Mouse (Mus musculus) pancreas, adult 10 weeks (tissue): Measurements from ENCODE around the gene Dpf3. TPM values are rescaled to one million over a fixed set of nuclear protein-coding genes. Genes with fewer than 3 reads are reported as not detected.

Source experiments
- polyA plus RNA-seq: library from polyadenylated mRNA; stranded (reverse); fragments of 350-450 nt; fragmentation: Illumina TruSeq; extraction: RNeasy Lipid Tissue Mini Kit (QIAGEN cat#74804); gene quantifications from one replicate; pipeline ENCODE4 v1.2.3, GENCODE M21; 2015; ENCODE audit warnings: low read depth, low replicate concordance; ENCODE audit not compliant: insufficient read depth

Dpf3 gene
- 0.96 TPM for polyA plus RNA-seq

DNA sequence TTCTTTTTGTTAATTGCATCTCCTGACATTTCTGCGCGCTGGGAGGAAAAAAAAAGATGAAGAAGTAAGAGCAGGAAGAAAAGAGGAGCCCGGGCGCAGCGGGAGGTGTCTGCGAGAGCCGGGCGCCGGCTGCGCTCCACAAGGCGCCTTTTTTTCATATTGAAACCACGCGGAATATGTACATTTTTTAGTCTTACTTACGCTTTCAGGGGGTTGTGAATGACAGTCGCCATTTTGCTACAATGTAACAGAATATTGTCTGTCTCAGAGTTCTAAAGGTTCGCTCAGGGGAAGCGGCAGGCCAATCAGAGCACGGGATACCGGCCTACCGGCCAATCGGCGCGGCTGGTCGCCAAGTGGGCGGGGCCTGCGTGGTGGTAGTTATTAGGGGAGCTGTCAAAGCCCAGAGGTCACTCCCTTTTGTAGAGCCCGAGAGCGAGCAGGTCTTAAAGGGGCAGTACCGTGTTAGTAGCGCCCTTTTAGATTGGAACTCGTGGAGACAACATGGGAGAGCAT, at the start of gene Dpf3:
Gene Dpf3, minus strand, starts transcription at position 241 of the 516 bp plus-strand sequence.

DNA sequence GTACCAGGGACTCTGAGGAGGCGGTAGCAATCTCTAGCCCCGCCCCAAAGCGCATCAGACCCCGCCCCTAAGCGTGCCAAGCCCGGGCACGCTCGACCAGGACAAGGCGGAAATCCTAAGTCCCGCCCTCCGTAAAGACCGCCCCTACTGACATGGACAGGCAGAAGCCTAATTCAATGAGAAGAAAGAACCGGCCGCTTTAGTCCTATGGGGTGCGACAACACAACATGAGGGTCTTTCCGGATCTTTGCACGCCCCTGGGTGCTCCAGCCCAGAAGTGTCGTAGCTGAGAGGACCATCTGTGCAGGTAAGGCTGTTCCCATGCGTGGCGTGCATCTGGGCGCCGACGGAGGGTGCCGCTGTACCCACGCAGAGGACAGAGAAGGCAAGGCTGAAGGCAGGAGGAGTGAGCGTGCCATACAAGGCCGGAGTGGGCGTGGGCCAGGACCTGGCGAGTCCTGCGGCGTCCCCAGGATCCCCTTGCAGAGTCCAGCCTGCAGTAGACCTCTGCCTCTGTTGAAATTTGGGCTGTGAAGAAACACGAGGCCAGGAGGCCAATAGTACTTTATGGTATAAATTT, 32.9 kb upstream of the Dpf3 start, which contains the start of gene Dcaf4:
Gene Dcaf4, plus strand, starts transcription at position 156 of the 580 bp plus-strand sequence.

Other genes starting within 250 kb of the Dpf3 start
- gene Dcaf4, start 32.8 kb upstream of the Dpf3 start, polyA plus RNA-seq: 4.6 TPM
- gene Zfyve1, start 109.5 kb upstream of the Dpf3 start, polyA plus RNA-seq: 8.1 TPM
- 28.3 TPM for gene Rbm25, start 143.5 kb upstream of the Dpf3 start, polyA plus RNA-seq
- gene Psen1, start 200.4 kb upstream of the Dpf3 start, polyA plus RNA-seq: 11.1 TPM